Mouse (Mus musculus) embryo, embryonic 11 days (tissue): Measurements from ENCODE around the gene Nr1h3.

ENCODE experiments used
- DNase-seq: peaks from one replicate; pipeline ENCODE4 v3.0.0-alpha.2; 2015

Nr1h3 gene

DNA sequence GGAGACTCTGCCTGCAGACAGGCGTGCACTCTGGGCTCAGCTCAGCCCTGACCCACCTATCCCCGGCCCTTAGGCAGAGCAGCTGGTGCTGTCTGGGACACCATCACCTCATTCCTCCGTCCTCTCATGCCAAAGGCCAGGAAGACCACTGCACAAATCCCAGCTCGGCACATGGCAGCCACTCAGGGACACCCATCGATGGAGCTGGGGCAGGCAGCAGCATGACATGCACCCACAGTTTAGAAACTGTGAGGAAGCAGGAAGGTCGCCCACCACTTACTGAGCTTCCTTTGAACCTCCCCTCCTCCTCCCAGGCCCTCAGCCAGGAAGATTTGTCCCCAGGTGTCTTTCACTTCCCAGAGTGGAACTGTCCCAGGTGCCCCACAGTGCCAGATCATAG is 65.2 kb downstream of the Nr1h3 start:
- no peak for DNase-seq

GRCm38 (mm10) chr2:91136513-91137412 is 65.9 kb downstream of the Nr1h3 start:
- no peak for DNase-seq
